Mouse (Mus musculus) thymus, adult 2 months (tissue): Measurements from ENCODE around the gene Ptbp3.

Source experiments
- CTCF ChIP-seq: fragments of 200-500 bp; IDR thresholded peaks from 2 replicates; pipeline ENCODE4 v1.5.1; 2012; ENCODE audit warnings: mild to moderate bottlenecking, control low read depth, low read length, moderate library complexity, borderline replicate concordance; ENCODE audit not compliant: control insufficient read depth, poor library complexity, insufficient read depth; ENCODE audit errors: extremely low read depth
- POLR2A ChIP-seq: fragments of 200-500 bp; IDR thresholded peaks from 2 replicates; pipeline ENCODE4 v1.6.1; 2012; ENCODE audit warnings: mild to moderate bottlenecking, low read length, control low read depth, moderate library complexity; ENCODE audit not compliant: control insufficient read depth, poor library complexity, insufficient read depth; ENCODE audit errors: extremely low read depth

GRCm38 (mm10) chr4:59551901-59552300 is 2.7 kb upstream of the Ptbp3 start:
- TF ChIP-seq CTCF = no peak
- no peak for TF ChIP-seq POLR2A
